In genomic region chr10:81405588-81406201, GRCm38 (mm10) we compare ENCODE assay signal across 8 mouse cellular contexts. TPM values are rescaled to one million over a fixed set of nuclear protein-coding genes. Genes with fewer than 3 reads are reported as not detected.
DNase-seq lines count a peak whose midpoint lies in the region; ATAC-seq and TF ChIP-seq lines count a peak whose summit lies in the region.

No protein-coding gene starts in this region.

- 0 out of 2 replicates have a peak, but pooled peaks cover 8% of the 10 kb centered on the region for H3K27me3 ChIP-seq in E14TG2a.4 (ENCODE audit: insufficient read depth, low read length)

- H3K9me3 ChIP-seq in E14TG2a.4 (ENCODE audit: low read length) = no peaks in the 10 kb centered on the region

- peak; percentile 92 for TF ChIP-seq CTCF in E14TG2a.4 (conservative IDR thresholded peaks at IDR 0.05; ENCODE audit: low read length)

- intact Hi-C loops in heart, postnatal 14 days (cut with DNase I) = no loop called here

- peaks cover 97% of the 10 kb centered on the region for H3K4me1 ChIP-seq in E14TG2a.4 (replicated peaks; ENCODE audit: low read depth, low read length)

- DNase-seq in left cerebral cortex, adult 18-20 months (ENCODE audit: low spot score in 2 of 2) = peak; percentile 52 to 67
- no peak for DNase-seq in left cerebral cortex, adult 11 months (ENCODE audit: low spot score)
- peak; percentile 57 for DNase-seq in c-Kit-negative CD71-positive TER-119-positive erythroid progenitor cells, embryonic 14.5 days (ENCODE audit: low read depth, low spot score)
- DNase-seq in heart, postnatal 14 days = peak; percentile 63 to 79
- no peak for DNase-seq in ovary, postnatal 14 days (ENCODE audit: low spot score)
- no peak for DNase-seq in embryo, embryonic 10.5 days (ENCODE audit: low spot score)

- H3K36me3 ChIP-seq in E14TG2a.4 (ENCODE audit: insufficient read depth, low read length) = peaks cover 30% of the 10 kb centered on the region

- ATAC-seq in megakaryocyte progenitor cell, adult 5-6 weeks (replicated peaks; ENCODE audit: poor library complexity) = peak; percentile 21; the same call in 1 of the 2 replicates

- no peak overlapping the region for H3K4me3 ChIP-seq in E14TG2a.4 (replicated peaks; ENCODE audit: low read length)

RNA-seq across cellular contexts. Expression of gene Smim24, which starts 12.8 kb away (rescaled TPM):
- total RNA-seq in left cerebral cortex, adult 18-20 months (2021) = 1 to 10 TPM; 1.1 to 1.2 TPM
- 1 to 10 TPM; 1.9 to 2.0 TPM for total RNA-seq in heart, postnatal 14 days (2021)
- 31.0 and 31.4 TPM in 2 replicates for total RNA-seq in megakaryocyte progenitor cell, adult 5-6 weeks (2015)
- 7.5 and 17.1 TPM in 2 replicates for total RNA-seq in megakaryocyte progenitor cell, adult 5-6 weeks (2017)

RNA-seq across cellular contexts. Expression of gene Gm48552, which starts 16.9 kb away (rescaled TPM):
- total RNA-seq in left cerebral cortex, adult 18-20 months (2021) = 1 to 10 TPM; 2.7 to 2.8 TPM
- under 1 TPM; 0.65 to 0.83 TPM for total RNA-seq in heart, postnatal 14 days (2021)
- not detected in 2 replicates for total RNA-seq in megakaryocyte progenitor cell, adult 5-6 weeks (2015)
- total RNA-seq in megakaryocyte progenitor cell, adult 5-6 weeks (2017) = 0.46 TPM in 1 of 2 replicates, not detected in the other

RNA-seq across cellular contexts. Expression of gene Gm48551, which starts 21.4 kb away (rescaled TPM):
- total RNA-seq in left cerebral cortex, adult 18-20 months (2021) = 1 to 10 TPM; 3.1 to 3.8 TPM
- under 1 TPM; 0.51 to 0.84 TPM for total RNA-seq in heart, postnatal 14 days (2021)
- total RNA-seq in megakaryocyte progenitor cell, adult 5-6 weeks (2015) = 2.6 and 3.0 TPM in 2 replicates
- 0.62 and 1.7 TPM in 2 replicates for total RNA-seq in megakaryocyte progenitor cell, adult 5-6 weeks (2017)

RNA-seq across cellular contexts. Expression of gene Dohh, which starts 21.5 kb away (rescaled TPM):
- 10 to 100 TPM; 87.4 to 97.6 TPM for total RNA-seq in left cerebral cortex, adult 18-20 months (2021)
- 10 to 100 TPM; 47.6 to 55.3 TPM for total RNA-seq in heart, postnatal 14 days (2021)
- 9.3 and 13.7 TPM in 2 replicates for total RNA-seq in megakaryocyte progenitor cell, adult 5-6 weeks (2015)
- total RNA-seq in megakaryocyte progenitor cell, adult 5-6 weeks (2017) = 36.5 and 52.5 TPM in 2 replicates

RNA-seq across cellular contexts. Expression of gene Fzr1, which starts 27.4 kb away (rescaled TPM):
- total RNA-seq in left cerebral cortex, adult 18-20 months (2021) = 10 to 100 TPM; 71.1 to 72.1 TPM
- 10 to 100 TPM; 30.5 to 32.7 TPM for total RNA-seq in heart, postnatal 14 days (2021)
- 17.1 and 21.7 TPM in 2 replicates for total RNA-seq in megakaryocyte progenitor cell, adult 5-6 weeks (2015)
- total RNA-seq in megakaryocyte progenitor cell, adult 5-6 weeks (2017) = 17.3 and 17.8 TPM in 2 replicates

Comparison
In these comparisons a context has a peak if more than half of its experiments do, and no peak if none do; other contexts are left out.
1. DNase-seq: peak in left cerebral cortex, adult 18-20 months (2 of 2), c-Kit-negative CD71-positive TER-119-positive erythroid progenitor cells, embryonic 14.5 days (single experiment) and heart, postnatal 14 days (2 of 2); none in left cerebral cortex, adult 11 months (single experiment), ovary, postnatal 14 days (single experiment) and embryo, embryonic 10.5 days (single experiment).